Mouse (Mus musculus) intestine, postnatal 0 days (tissue): Measurements from ENCODE around the gene Gm29797. TPM values are rescaled to one million over a fixed set of nuclear protein-coding genes. Genes with fewer than 3 reads are reported as not detected.

Source experiments
- ATAC-seq: fragments of 200-750 bp; cut with Nextera tagmentation; 2 replicates; pipeline ENCODE4 v1.8.0; 2017; ENCODE audit warnings: mild to moderate bottlenecking, moderate TSS enrichment, moderate library complexity
- H3K27ac ChIP-seq: fragments of 300-500 bp; sonication (generic); 2 replicates; pipeline ENCODE4 v1.5.1; 2014; ENCODE audit warnings: mild to moderate bottlenecking, low read depth, low read length, moderate library complexity
- H3K27me3 ChIP-seq: fragments of 300-500 bp; sonication (generic); replicated peaks from 2 replicates; pipeline ENCODE4 v1.6.1; 2014; ENCODE audit warnings: low read length, mixed read lengths; ENCODE audit not compliant: control insufficient read depth, insufficient read depth
- H3K36me3 ChIP-seq: fragments of 300-500 bp; sonication (generic); 2 replicates; pipeline ENCODE4 v1.6.1; 2014; ENCODE audit warnings: mild to moderate bottlenecking, moderate library complexity; ENCODE audit not compliant: control insufficient read depth, insufficient read depth
- H3K4me1 ChIP-seq: fragments of 300-500 bp; sonication (generic); replicated peaks from 2 replicates; pipeline ENCODE4 v1.6.1; 2014; ENCODE audit warnings: antibody characterized with exemption, low read length, mixed read lengths; ENCODE audit not compliant: control insufficient read depth, insufficient read depth
- H3K4me2 ChIP-seq: fragments of 300-500 bp; sonication (generic); replicated peaks from 2 replicates; pipeline ENCODE4 v1.6.1; 2014; ENCODE audit warnings: low read depth, mild to moderate bottlenecking, moderate library complexity
- H3K4me3 ChIP-seq: fragments of 300-500 bp; sonication (generic); 2 replicates; pipeline ENCODE4 v1.5.1; 2014; ENCODE audit warnings: low read depth, low read length
- H3K9ac ChIP-seq: fragments of 300-500 bp; sonication (generic); 2 replicates; pipeline ENCODE4 v1.6.1; 2014; ENCODE audit warnings: mild to moderate bottlenecking, low read depth, low read length
- H3K9me3 ChIP-seq: fragments of 300-500 bp; sonication (generic); 2 replicates; pipeline ENCODE4 v1.6.1; 2016; ENCODE audit warnings: mixed run types; ENCODE audit not compliant: control insufficient read depth
- CTCF ChIP-seq: sonication (generic); IDR thresholded peaks from 2 replicates; pipeline ENCODE4 v1.5.1; 2016; ENCODE audit warnings: low read depth, mild to moderate bottlenecking, control low read depth, antibody characterized with exemption, moderate library complexity
- WGBS: fragments of 180-500 bp; shearing (Covaris S2); extraction: QIAGEN DNeasy Blood & Tissue Kit; methylation state at CpG from one replicate; pipeline ENCODE4 v1.1.7; 2014; 5-methylcytosine and 5-hydroxymethylcytosine counted together
- polyA plus RNA-seq: library from polyadenylated mRNA; unstranded; fragments of >200 nt; fragmentation: Nextera tagmentation; extraction: Ambion mirVana; gene quantifications from 2 replicates; pipeline ENCODE4 v1.2.1, GENCODE M21; 2015

Gene Gm29797
- polyA plus RNA-seq, 1 experiment from 2014 or later = 0.26 TPM

- no peaks in the 10 kb centered on the region for H3K9me3 ChIP-seq
- H3K4me1 ChIP-seq = 0 out of 2 replicates have a peak, but pooled peaks cover 4% of the 10 kb centered on the region
- TF ChIP-seq CTCF = no peak
- ATAC-seq = no peak
- no peak overlapping the region for H3K27ac ChIP-seq
- 89% methylated on average over 10 of the region's 10 CpGs for WGBS
- H3K9ac ChIP-seq = no peak overlapping the region
- H3K27me3 ChIP-seq = no peaks in the 10 kb centered on the region
- H3K36me3 ChIP-seq = peaks cover 18% of the 10 kb centered on the region; the same call in 1 of the 2 replicates
- H3K4me3 ChIP-seq = no peak overlapping the region
- H3K4me2 ChIP-seq = no peak overlapping the region
These were observed 32.8 kb downstream of the Gm29797 start for GRCm38 (mm10) chr2:181689466-181690160.

DNA sequence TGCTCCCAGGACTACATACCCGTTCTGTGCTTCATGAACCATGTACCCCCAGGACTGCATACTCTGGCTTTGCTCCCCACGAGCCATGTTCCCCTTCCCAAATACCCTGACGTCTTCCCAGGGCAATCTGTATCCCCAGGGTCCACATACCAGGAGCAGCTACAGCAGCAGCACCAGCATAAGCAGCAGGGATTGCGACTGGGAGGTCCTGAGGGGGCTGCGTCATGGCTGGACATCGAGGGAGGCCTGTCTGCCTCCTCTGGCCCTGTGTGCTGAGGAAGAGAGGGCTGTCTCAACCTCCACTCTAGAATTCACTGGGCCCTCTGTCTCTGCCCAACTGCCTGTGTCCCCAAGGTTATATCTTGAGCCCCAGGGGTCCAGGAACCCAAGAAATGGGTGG lies 34.2 kb downstream of the Gm29797 start:
- no peak for ATAC-seq
- no peak overlapping the region for H3K27ac ChIP-seq
- H3K9me3 ChIP-seq = no peaks in the 10 kb centered on the region
- H3K9ac ChIP-seq = no peak overlapping the region
- no peaks in the 10 kb centered on the region for H3K27me3 ChIP-seq
- WGBS = 89% methylated on average over 6 of the region's 6 CpGs
- TF ChIP-seq CTCF = no peak
- H3K36me3 ChIP-seq = peaks cover 16% of the 10 kb centered on the region; the same call in 1 of the 2 replicates
- H3K4me2 ChIP-seq = no peak overlapping the region
- no peak overlapping the region for H3K4me3 ChIP-seq
- 0 out of 2 replicates have a peak, but pooled peaks cover 4% of the 10 kb centered on the region for H3K4me1 ChIP-seq

GRCm38 (mm10) chr2:181691571-181691970 lies 34.7 kb downstream of the Gm29797 start:
- Histone ChIP-seq H3K9ac (no peak overlapping the region), H3K4me2 (no peak overlapping the region), H3K4me1 (0 out of 2 replicates have a peak, but pooled peaks cover 4% of the 10 kb centered on the region), H3K27ac (no peak overlapping the region), H3K27me3 (no peaks in the 10 kb centered on the region), H3K36me3 (peaks cover 12% of the 10 kb centered on the region; the same call in 1 of the 2 replicates), H3K9me3 (no peaks in the 10 kb centered on the region), H3K4me3 (no peak overlapping the region)
- 94% methylated on average over 4 of the region's 4 CpGs for WGBS
- TF ChIP-seq CTCF = no peak
- ATAC-seq = no peak

GRCm38 (mm10) chr2:181692304-181692703 lies 35.5 kb downstream of the Gm29797 start:
- no peak for ATAC-seq
- H3K9me3 ChIP-seq = no peaks in the 10 kb centered on the region
- peaks cover 10% of the 10 kb centered on the region; the same call in 1 of the 2 replicates for H3K36me3 ChIP-seq
- no peak overlapping the region for H3K4me3 ChIP-seq
- TF ChIP-seq CTCF = no peak
- no peak overlapping the region for H3K9ac ChIP-seq
- H3K4me1 ChIP-seq = 0 out of 2 replicates have a peak, but pooled peaks cover 4% of the 10 kb centered on the region
- H3K27ac ChIP-seq = no peak overlapping the region
- 88% methylated on average over 3 of the region's 3 CpGs for WGBS
- H3K4me2 ChIP-seq = 0 out of 2 replicates have a peak overlapping the region, but pooled peaks have one; percentile 27
- no peaks in the 10 kb centered on the region for H3K27me3 ChIP-seq

GRCm38 (mm10) chr2:181693339-181694280 lies 36.8 kb downstream of the Gm29797 start, which contains the start of gene Rgs19:
TSS of gene Rgs19 (minus strand) at chr2:181693977.
- H3K27ac ChIP-seq = no peak within 1 kb of the TSS
- H3K4me1 ChIP-seq = 0 out of 2 replicates have a peak, but pooled peaks cover 4% of the 10 kb centered on the region
- ATAC-seq = peak; percentile 50
- under 1% methylated on average over 75 of the region's 75 CpGs for WGBS
- peaks cover 5% of the 10 kb centered on the region; the same call in 1 of the 2 replicates for H3K36me3 ChIP-seq
- no peak; the same call in none of the 2 replicates for TF ChIP-seq CTCF
- no peaks in the 10 kb centered on the region for H3K9me3 ChIP-seq
- H3K9ac ChIP-seq = peak within 1 kb of the TSS; percentile 70
- no peaks in the 10 kb centered on the region for H3K27me3 ChIP-seq
- H3K4me3 ChIP-seq = peak within 1 kb of the TSS; percentile 63
- peak within 1 kb of the TSS; percentile 92 for H3K4me2 ChIP-seq

DNA sequence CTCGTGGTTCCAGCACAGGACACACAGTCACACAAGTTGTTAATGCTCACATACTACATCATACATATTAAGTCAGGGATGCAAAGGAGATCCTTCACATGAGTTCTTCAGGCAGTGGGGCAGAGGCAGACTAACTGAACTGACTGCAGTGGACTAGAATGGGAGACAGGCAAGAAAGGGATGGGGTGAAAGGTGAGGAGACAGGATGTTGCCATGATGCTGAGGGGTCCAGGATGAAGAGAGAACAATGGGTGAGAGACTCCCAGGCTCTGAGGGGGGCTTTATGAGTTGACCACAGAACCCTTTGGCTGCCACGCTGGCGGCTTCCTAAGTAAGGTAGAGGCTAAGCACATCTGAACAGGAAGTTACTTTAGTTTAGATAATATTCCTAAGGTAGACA lies 37.7 kb downstream of the Gm29797 start:
- Histone ChIP-seq H3K27ac (no peak overlapping the region), H3K9me3 (no peaks in the 10 kb centered on the region), H3K27me3 (no peaks in the 10 kb centered on the region), H3K36me3 (no peaks in the 10 kb centered on the region; the same call in 1 of the 2 replicates), H3K4me3 (no peak overlapping the region), H3K9ac (no peak overlapping the region), H3K4me2 (no peak overlapping the region), H3K4me1 (0 out of 2 replicates have a peak, but pooled peaks cover 4% of the 10 kb centered on the region)
- TF ChIP-seq CTCF = no peak
- 97% methylated on average over 3 of the region's 3 CpGs for whole genome bisulfite sequencing
- no peak for ATAC-seq
